Mouse (Mus musculus) T-cell, adult 2 months (primary cell): ENCODE measurements around the gene Med13l.
"Not testable (repeated sequence)": the region's sequence is repeated elsewhere in the genome, so short reads cannot be mapped to it uniquely, and the experiment has no call there.

Experiments used
- DNase-seq: peaks from one replicate; pipeline ENCODE4 v3.0.0; 2022; ENCODE audit warnings: low spot score

Med13l gene

GRCm38 (mm10) chr5:118632346-118632745 is 71.9 kb downstream of the Med13l start:
- DNase-seq: no peak

DNA sequence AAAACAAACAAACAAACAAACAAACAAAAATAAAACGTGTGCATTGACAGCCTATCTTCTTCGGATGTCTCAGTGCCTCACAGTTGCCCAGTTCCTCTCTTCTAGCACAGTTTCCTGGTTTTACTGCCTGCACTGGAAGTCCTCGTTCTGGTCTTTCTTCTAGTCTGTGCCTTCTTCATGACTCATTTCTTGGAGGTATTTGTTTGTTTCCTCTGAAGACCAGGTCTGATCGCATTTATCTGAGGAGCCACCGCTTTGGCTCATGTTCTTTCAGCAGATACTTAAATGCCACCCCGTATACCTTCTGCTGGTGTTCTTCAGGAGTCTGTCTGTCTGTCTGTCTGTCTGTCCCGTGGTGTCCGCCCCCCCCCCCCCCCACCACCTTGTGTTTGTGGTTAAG is 72.6 kb downstream of the Med13l start:
- DNase-seq: no peak

GRCm38 (mm10) chr5:118635476-118636187 is 75.2 kb downstream of the Med13l start:
- no peak for DNase-seq

GRCm38 (mm10) chr5:118636399-118637369 is 76.2 kb downstream of the Med13l start:
- DNase-seq: no peak

DNA sequence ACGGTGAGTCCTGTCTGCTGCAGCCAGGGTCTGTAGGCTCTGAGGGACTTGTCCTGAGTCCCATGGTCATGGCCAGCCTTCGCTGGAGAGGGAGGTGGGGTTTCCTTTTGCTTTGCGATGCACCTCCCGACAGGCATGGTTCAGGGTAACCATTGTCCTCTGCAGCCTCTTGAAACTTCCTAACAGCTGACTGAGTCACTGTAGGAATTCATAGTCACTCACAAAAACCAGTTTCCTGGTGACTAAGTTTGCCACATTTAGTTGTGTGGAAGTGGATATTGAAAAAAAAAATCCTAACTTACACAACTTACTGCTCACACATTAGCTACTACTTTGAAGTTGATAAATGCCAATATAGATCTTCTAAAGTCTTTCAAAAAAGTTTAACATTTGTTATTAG is 77.5 kb downstream of the Med13l start:
- DNase-seq: no peak

GRCm38 (mm10) chr5:118638534-118639109 is 78.1 kb downstream of the Med13l start:
- DNase-seq: no peak

GRCm38 (mm10) chr5:118639117-118639707 is 78.7 kb downstream of the Med13l start:
- no peak for DNase-seq

GRCm38 (mm10) chr5:118644041-118644440 is 83.6 kb downstream of the Med13l start:
- no peak for DNase-seq

DNA sequence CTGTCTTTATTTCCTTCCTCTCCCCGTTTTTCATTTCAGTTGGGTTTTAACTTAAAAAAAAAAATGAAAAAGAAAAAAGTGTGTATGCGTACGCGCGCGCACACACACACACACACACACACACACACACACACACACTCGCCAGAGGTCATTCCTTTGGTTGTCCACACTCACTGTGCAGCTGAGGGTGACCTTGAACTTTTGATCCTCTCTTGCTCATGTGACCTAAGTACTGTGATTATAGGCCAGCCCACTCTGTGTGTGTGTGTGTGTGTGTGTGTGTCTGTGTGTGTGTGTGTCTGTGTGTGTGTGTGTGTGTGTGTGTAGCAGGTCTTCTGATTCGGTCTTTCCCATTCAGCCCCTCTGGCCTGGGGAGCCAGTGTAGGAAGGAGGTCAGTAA is 84.0 kb downstream of the Med13l start:
- no peak for DNase-seq

DNA sequence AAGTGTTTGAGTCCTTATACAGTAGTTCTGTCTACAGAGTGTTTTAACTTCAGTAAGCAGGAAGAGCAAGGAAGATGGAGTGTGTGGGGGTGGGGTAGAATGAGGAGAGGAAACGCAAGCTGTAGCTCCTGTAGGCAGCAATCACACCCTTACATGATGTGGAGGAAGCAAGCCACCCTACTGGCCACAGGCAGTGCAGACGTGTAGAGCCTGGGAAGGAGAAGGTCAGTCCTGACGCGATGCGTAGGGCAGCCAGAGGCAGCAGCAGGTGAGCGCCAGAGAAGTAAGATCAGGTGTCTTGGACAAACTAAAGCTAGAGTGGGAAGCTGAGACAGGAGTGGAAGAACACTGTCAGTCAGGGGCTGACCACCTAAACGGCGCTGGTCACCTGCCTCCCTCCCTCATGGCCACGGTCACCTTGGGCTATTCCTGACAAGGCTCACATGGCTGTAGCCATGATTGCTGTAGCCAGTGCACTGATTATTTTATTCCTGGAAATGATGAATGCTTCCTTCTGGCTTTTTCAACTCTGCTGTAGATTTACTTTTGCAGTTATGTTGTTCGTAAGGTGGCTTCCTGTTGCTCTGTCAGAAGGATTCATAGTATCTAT is 84.8 kb downstream of the Med13l start:
- DNase-seq: no peak

DNA sequence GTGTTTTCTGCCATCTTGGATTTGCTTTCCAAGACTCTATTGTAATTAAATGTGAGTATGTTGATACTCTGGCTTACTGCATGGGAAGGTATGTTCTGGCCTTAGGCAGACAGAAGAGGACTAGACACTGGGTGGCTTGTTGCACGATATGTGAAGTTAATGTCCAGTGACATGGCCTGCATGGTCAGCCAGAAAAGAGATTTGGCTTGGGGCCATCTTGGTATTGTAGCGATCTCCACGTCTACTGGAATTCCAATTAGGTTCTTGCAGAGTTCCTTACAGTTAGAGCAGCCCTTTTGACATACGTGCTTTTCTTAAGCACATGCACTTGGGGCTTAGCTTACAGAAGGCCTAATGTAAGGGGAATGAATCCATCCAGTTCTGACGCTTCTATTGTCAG is 86.4 kb downstream of the Med13l start:
- DNase-seq: no peak

DNA sequence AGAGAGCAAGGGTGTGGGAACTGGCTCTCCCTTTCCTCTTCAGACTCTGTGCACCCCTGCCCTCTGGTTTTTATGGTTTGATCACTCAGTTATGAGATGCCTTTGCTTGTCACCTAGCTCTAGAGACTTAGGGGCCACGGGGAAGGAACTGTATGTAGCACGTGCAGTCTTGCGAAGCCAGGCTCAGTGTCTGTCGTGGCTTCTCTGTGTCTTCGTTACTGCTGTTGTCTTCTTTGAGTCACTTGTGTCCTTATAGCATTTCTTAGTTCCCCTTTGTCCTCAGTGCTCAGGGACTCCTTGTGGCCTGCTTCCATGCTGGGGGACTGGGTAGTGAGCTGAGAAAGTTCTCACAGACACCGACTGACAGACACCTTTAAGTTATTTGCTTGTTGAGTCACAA is 86.9 kb downstream of the Med13l start:
- no peak for DNase-seq

DNA sequence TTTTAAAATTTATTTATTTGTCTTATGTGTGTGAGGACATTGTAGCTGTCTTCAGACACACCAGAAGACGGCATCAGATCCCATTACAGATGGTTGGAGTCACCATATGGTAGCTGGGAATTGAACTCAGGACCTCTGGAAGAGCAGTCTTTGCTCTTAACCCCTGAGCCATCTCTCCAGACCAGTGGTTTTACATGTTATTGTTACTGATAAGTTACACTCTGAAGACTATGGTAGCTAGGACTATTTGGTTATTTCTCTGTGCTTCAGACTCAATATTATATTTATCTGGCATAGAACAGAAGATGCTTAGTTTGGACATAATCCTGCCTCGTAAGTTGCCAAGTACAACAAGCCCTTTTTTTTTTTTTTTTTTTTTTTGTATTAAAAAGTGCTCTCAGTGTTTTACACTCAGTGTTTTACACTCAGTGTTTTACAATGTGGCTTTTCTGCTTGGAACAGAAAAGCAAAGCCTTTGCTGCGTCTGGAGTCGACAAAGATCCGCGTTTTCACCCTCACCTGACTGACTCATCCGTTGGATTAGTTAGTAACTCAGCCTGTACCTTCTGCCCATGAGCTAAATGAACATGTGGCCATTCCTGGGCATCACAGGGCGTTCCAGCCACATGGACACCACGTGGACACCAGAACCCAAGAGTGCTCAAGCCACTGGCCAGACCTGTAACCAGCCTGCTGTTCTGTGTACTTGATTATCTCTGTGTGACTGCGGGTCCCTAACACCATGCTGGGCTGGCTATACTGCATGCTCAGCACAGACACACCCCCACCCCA is 88.9 kb downstream of the Med13l start:
- DNase-seq: no peak

DNA sequence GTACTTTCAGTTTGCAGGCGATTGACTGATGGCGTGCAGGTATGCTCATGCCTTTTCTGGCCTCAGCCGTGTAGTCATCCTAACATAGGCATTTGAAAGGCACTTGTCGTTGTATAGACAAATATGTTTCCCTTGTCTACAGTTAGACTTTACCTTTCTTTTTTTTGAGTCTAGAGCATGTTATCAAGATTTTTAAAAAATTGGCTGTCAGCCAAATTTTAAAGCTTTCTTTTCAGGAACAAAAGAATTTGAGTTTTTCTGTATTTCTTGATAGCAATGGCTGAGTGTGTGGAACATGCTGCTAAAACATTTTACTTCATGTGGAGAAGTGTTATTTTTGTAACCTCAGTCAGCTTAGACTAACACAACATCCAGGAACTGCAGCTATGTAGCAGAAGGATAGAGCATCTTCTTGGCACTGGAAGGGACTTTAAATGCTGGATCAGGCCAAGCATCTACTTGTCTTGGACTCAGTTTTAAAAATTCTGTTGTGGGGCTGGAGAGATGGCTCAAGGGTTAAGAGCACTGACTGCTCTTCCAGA is 89.6 kb downstream of the Med13l start:
- no peak for DNase-seq

DNA sequence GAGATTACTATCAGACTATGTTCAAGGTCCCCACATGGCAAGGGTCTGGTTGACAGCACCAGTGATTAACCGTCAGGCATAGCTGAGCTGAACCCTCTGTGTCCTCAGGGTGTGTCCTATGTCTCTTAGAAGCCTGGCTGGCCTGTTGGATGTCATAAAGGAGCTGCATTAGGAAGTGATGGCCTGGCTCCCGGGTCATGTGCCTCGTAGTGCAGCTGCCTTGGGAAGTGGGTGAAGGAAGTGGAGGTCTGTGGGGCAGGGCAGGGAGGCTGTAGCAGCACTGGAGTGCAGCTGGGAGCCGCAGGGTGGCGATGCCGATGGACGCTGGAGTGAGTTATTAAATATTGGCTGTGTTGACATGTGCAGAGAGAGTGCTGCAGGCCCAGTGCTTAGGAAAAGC is 90.3 kb downstream of the Med13l start:
- DNase-seq: no peak

- DNase-seq: no peak
Observed at GRCm38 (mm10) chr5:118652611-118653010, 92.1 kb downstream of the Med13l start.

- not testable (repeated sequence) for DNase-seq
Observed at GRCm38 (mm10) chr5:118653119-118653518, 92.6 kb downstream of the Med13l start.

- DNase-seq: no peak
Observed at GRCm38 (mm10) chr5:118654599-118654998, 94.1 kb downstream of the Med13l start.

DNA sequence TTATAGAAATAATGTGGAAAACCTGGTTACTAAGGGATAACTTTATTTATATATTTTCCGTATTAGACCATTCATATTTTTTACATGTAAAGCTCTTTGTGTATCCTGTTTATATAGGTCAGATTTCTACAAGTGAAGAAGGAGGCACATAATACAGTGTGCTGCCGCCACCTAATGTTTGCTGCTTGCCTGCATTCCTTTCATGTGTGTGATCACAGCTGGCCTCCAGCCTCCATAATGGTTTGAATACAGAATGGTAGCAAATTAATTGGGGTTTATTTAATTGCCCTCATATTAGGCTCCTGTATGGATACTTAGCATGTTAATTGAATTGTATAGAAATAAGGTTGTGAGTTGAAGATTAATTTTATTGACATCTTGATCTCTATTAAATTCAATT is 94.5 kb downstream of the Med13l start:
- DNase-seq: peak; percentile 30

- DNase-seq: no peak
Observed at GRCm38 (mm10) chr5:118655428-118655827, 94.9 kb downstream of the Med13l start.

GRCm38 (mm10) chr5:118655966-118656365 is 95.5 kb downstream of the Med13l start:
- DNase-seq: no peak
